Mouse (Mus musculus): ENCODE measurements at regions not wholly inside any gene's neighbourhood (a gene's known extent, or its start where the extent isn't known, plus 50 kb on each side); places are given as distances from the start of the nearest gene placed in this dataset.

- no peak for DNase-seq (ENCODE audit: low spot score in 2 of 2)
Observed at GRCm38 (mm10) chr17:15977374-15978031, 146.7 kb upstream of the Rgmb start.

GRCm38 (mm10) chr17:15971351-15971685 is 140.5 kb upstream of the Rgmb start:
- no peak for DNase-seq (ENCODE audit: low spot score in 2 of 2)

GRCm38 (mm10) chr17:15970481-15971350 is 139.9 kb upstream of the Rgmb start:
- no peak for DNase-seq (ENCODE audit: low spot score in 2 of 2)

- DNase-seq (ENCODE audit: low spot score in 2 of 2): no peak
Observed at GRCm38 (mm10) chr17:15968331-15968730, 137.5 kb upstream of the Rgmb start.

- no peak for DNase-seq (ENCODE audit: low spot score in 2 of 2)
Observed at GRCm38 (mm10) chr17:15955656-15956055, 124.8 kb upstream of the Rgmb start.

- DNase-seq (ENCODE audit: low spot score in 2 of 2): no peak
Observed at GRCm38 (mm10) chr17:15951641-15952040, 120.8 kb upstream of the Rgmb start.

GRCm38 (mm10) chr17:15949753-15950152 is 118.9 kb upstream of the Rgmb start:
- DNase-seq (ENCODE audit: low spot score in 2 of 2): no peak

- DNase-seq (ENCODE audit: low spot score in 2 of 2): no peak
Observed at GRCm38 (mm10) chr17:15942378-15942777, 111.5 kb upstream of the Rgmb start.

- DNase-seq (ENCODE audit: low spot score in 2 of 2): no peak
Observed at GRCm38 (mm10) chr17:15918609-15919008, 87.8 kb upstream of the Rgmb start.

GRCm38 (mm10) chr17:15898689-15899419 is 68.0 kb upstream of the Rgmb start:
- no peak for DNase-seq (ENCODE audit: low spot score in 2 of 2)

GRCm38 (mm10) chr17:15895968-15896367 is 65.1 kb upstream of the Rgmb start:
- no peak for DNase-seq (ENCODE audit: low spot score in 2 of 2)

- no peak for DNase-seq (ENCODE audit: low spot score in 2 of 2)
Observed at GRCm38 (mm10) chr17:15891896-15892675, 61.2 kb upstream of the Rgmb start.

- no peak for DNase-seq (ENCODE audit: low spot score in 2 of 2)
Observed at GRCm38 (mm10) chr17:15890595-15891140, 59.8 kb upstream of the Rgmb start.

- DNase-seq (ENCODE audit: low spot score in 2 of 2): no peak
Observed at GRCm38 (mm10) chr17:15882803-15883202, 52.0 kb upstream of the Rgmb start.

GRCm38 (mm10) chr17:15882245-15882644 is 51.4 kb upstream of the Rgmb start:
- no peak for DNase-seq (ENCODE audit: low spot score in 2 of 2)
